Mouse (Mus musculus) E14TG2a.4 (cell line): ENCODE results near the gene Cd274.

Experiments used
- CTCF ChIP-seq: conservative IDR thresholded peaks from 2 replicates; pipeline ENCODE4 v1.5.1; 2014; ENCODE audit warnings: low read length
- NANOG ChIP-seq: IDR thresholded peaks from 2 replicates; pipeline ENCODE4 v1.6.1; 2014; ENCODE audit warnings: borderline replicate concordance, low read length, mixed read lengths
- POU5F1 ChIP-seq: IDR thresholded peaks from 2 replicates; pipeline ENCODE4 v1.6.1; 2014; ENCODE audit warnings: low read length, borderline replicate concordance

DNA sequence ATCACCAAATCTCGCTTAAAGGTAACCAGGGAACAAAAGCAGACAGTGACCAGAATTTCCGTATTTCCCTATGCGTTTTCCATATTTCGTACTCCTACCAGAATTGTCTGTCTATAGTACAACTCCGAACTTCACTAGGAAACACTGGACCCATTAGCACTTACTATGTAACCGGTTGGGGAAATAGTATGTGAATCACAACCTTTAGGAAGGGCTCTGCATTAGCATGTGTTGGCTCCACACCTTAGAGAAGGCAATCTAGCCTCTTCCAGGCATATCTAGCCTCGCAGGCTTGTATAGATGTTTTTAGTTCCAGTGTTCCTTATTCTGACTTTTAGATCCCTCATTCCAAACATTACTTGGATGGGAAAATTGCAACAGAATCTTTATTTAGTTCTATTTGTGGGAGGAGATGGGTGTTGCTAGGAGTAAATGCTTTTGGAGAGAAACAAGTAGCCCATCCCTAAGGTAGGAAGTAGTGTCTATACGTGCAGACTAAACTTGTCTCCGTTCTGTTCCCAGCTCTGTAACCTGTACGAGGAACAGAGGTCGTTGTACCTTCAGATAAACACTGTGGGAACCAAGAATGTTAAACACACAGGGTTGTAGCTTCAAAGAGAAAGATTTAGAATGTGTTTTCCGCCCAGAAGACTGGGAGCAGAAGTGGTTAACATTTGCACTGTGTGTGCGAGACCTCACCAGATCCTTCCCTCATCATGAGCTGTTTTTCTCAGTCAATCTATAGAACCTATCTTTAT, 4.9 kb upstream of the Cd274 start:
- TF ChIP-seq CTCF (no peak), POU5F1 (no peak), NANOG (no peak)
